Mouse (Mus musculus): ENCODE measurements around the gene Hoxd1.

Hoxd1 gene

DNA sequence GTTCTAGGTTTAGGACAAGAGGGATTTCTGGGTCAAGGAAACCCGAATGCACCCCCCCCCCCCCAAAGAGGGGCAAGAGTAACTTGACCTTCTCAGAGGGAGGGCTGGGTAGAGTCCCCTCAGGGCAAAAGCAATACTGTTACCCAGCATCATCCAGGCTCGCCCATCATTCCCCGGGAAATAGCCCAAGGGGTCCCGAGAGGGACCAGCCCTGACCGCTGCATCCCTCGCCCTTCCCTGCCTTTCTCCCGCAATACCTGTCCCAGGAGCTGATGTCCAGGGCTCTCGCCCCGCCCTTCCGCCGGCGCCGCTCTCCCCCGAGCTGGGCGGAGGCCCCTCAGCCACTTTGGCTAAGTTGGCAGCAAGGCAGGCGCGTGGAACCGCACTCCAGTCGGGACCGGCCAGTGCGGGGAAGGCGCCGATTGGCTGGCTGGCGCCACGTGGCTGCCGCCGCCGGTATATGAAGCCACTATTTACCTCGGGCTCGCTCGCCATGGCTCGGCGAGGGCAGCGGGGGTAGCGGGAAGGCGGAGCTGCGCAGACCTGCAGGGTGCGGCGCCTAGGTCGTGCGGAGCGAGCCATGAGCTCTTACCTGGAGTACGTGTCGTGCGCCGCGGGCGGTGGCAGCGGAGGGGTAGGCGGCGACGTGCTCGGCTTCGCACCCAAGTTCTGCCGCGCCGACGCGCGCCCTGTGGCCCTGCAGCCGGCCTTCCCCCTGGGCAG lies at the start of gene Hoxd1:
Gene Hoxd1, plus strand, starts transcription at position 459 of the 723 bp plus-strand sequence.
- no peak for DNase-seq (ENCODE audit: low spot score in 2 of 2)

DNA sequence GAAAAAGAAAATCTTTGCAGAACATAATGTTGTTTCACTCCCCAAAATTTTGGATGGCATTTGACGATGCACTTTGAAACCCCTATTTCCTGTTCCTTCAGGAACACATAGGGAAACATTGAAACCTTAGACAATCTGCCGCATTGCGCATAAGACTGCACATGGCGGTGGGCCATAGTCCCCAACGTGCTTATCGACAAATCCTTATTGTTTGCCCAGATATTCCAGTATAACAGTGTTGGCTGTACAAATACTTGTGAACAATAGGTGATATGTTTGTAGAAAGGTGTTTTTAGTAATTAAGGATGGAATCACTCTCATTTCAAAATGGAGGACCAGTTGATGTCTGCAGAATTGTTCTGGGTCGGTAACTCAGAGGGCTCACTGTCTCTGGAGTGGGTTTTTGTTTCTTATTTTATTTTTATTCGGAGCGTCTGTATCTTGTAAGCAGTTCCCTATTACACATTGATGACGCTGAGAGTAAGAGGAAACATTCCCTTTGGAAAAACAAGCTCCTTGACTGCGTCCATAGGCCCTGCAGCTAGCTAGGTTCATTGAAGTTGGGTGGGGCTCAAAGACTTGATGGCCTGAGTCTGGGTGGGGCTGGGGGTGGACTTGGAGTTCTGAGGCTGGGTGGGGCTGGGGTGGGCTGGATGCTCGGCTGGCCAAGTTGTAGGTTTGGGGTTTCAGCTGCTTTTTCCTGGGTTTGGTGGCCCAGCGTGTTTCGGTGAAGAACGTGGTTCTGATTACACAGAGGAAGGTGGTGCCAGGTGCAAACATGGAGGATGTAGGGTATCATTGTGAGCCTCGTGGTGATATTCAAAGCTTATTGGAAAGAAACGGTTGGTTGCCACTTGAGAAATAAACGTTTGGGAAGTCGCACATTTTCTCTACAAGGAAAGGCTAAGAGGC lies 49.3 kb upstream of the Hoxd1 start:
- DNase-seq (ENCODE audit: low spot score in 2 of 2) = no peak

DNA sequence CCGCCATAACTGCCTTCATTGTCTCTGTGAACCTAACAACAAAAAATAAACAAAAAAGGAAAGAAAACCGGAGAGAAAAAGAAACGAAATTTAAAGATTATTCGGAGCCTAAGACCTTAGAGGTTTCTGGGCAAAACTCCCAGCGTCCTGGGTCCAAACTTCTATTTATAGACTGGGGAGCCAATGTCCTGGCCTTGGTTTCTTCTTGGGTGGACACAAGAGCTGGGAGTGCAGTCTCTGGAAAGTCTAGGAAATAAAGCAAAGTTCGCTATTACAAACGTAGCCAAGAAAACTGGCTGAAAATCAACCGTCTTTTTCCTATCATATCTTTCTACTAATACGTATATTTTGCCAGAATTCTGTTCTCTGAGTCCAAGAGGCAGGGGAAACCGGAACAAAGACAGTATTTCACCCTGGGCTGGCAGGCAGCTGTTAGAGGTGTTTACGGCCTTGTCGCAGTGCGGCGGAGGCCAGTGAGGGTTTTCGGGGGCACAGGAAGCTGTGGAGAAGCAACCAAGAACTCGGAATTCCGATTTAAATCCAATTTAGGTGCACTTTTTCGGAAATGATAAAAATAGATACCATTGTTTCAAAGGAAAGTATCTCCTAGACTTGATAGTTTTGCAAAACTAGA lies 48.5 kb upstream of the Hoxd1 start:
- DNase-seq (ENCODE audit: low spot score in 2 of 2) = no peak

DNA sequence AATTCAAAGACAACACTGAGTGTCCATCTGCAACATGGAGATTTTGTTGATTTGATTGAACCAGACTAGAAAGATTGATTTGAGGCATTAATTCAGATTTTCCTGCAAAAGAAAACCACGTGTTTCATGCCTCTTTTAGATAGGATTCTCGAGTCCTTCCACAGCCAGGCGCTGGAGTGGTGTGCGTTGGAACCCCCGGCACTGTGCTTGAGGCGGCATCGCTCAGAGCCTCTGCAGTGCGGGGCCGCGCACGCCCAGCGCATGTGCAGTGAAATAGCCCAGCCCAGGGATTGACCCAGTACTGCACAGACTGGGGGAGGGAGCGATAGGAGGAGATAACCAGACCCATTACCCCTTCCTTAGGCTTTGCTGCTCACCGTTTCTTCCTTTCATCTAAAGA lies 47.9 kb upstream of the Hoxd1 start:
- no peak for DNase-seq (ENCODE audit: low spot score in 2 of 2)

DNA sequence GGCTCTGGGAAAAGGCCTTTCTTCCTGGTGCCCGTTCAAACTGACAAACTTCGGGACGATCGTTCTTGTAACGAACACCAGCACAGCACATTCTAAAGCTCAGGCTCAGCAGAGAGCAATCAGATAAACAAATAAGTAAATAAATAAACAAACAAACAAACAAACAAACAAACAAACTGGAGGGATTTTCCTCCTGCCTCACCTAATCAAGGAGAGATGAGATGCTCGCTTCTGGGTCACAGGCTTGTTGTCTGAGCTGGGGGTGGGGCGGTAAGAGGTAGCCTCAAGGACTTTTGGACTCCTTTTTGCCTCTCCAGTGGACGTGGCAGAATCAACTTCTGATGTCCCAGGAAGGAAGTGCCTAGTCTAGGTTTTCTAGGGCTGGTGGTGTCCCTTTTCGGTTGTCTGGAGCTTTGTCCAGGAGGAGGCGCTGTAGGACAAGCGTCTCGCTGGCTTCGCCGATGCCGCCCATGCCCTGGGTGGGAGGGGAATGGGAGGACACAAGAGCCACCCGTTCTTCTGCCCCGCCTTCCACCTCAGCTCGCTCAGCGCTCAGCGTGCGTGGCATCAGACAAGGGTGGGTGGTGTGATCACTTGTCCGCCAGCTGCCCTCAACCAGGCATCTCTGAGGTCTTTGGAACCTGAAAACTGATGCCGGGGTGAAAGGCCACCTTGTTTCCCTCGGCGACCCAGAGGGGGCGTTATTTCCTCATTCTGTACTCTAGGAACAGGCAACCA lies 47.1 kb upstream of the Hoxd1 start:
- peak; percentile 68 to 88 for DNase-seq (ENCODE audit: low spot score in 2 of 2)

DNA sequence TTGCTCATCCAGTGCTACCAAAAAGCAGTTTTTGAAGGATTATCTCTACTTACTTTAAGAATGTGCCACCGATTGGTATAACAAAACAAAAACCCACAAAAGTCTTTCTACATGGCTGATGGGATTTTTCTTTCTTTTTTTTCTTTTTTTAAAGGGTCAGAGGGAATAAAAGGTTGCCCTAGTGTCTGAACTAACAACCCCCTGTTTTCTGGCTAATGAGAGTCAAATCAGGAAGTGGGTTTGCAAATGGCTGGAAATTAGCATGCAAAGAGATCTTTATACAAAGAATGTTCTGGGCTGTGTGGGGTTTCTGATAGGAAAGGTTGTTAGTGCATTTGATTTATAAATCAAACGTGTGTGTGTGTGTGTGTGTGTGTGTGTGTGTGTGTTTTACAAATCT lies 42.4 kb upstream of the Hoxd1 start:
- DNase-seq (ENCODE audit: low spot score in 2 of 2) = no peak

DNA sequence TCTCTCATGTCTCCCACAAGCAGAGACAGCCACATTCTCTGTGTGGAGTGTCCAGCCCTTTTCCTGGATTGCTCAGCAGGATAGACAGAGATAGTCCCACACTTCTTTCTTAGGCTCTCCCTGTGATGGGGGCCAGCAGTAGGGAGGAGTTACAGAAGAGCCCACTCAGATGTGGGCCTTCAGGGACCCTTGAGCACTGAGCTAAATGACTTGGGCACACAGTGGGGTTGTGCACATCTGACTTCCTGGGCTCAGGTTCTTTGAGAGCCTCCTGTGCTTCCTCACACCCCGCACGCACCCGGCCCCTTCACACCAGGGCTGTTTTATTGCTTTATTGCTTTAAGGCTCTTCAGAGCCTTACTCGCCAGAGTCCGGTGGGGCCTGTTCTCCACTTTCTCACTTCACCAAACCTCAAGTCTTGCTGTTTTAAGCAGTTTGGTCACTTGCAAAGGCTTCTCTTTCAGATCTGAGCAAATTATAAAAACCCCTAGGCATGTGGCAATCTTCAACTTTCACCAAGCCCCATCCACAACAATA lies 41.8 kb upstream of the Hoxd1 start:
- DNase-seq (ENCODE audit: low spot score in 2 of 2) = no peak

DNA sequence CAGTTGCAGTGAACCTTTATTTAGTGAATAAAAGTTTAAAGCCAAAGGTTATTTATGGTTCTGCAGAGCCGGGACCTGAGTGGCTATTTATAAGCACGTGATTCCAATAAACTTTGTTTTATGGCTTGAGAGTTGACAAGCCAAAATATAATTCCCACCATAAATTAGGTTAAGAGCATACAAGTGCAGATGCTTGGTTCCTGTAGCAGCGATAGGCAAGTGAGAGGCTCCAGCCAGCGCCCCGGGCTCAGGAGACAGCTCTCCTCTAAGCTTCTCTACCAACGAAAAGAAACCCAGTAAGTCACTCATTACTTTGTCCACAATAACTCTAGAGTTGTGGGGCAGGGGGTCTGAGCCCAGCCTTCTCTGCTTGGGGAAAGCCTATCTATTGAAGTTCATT lies 40.9 kb upstream of the Hoxd1 start:
- no peak for DNase-seq (ENCODE audit: low spot score in 2 of 2)

DNA sequence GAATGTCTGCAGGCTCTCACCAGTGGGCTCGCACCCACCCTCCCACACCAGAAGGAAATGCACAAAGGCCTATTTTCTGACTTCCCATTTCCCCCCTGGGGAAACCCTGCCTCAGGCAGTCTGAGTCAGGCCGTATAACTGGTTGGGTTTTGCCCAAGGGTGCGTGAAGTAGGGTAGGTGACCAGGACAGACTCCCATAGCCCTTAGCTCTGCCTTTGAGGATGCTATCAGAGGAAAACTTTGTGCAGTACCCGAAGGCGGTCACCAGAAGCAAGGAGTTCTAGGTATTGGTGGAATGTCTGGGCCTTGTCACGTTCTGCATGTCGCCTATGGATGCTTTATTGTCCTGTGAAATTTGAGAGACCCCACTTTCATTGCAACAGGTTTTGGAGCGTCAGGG lies 39.8 kb upstream of the Hoxd1 start:
- no peak for DNase-seq (ENCODE audit: low spot score in 2 of 2)

DNA sequence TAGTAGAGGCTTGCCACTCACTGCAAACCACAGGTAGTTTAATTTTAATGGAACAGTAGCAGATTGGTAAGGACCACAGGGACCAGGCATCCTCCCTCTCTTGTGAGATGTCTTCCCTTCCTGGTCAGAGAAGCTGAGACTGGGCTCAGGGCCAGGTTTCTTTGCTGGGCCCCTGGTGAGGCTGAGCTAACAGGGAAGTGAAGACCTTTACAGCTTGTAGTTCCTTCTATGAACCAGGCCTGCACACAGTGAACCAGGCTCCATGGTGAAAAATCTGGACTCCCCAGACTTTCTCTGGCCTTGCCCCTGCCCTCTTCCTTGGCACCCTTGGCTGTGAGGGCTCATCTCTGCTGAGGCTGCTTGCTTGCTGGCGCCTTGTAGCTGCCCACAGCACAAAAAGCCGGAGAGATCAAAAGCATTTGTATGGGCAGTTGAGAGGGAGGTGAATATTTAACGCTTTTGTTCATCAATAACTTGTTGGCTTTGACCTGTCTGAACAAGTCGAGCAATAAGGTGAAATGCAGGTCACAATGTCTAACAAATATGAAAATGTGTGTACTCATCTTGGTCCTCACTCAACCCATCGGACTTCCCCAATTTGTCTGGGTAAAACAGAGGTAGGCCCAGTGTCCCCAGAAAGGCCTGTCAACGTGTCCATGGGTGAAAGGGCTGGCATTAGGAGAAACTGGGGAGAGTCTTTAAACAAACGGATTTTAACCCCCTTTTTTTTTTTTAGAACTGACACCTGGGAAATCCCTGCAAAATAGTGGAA lies 38.4 kb upstream of the Hoxd1 start:
- DNase-seq (ENCODE audit: low spot score in 2 of 2) = no peak

DNA sequence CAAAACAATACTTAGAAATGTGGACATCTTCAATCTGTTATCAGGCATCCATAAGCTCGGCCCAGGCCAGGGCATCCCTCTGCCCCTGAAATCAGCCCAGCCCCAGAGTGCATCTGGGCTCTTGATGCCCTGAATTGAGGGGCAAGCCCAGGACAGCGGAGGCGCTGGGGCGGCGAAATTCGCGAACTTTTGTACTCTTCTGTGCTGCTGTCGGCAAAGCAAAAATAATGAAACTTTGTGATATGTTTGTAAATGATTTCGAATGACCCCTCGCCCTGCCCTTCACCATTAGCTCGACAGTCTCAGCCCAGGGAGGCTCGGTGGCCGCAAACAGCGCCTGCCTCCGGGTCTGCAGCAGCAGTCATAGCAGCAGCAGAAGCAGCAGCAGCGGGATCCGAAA lies 37.6 kb upstream of the Hoxd1 start:
- no peak for DNase-seq (ENCODE audit: low spot score in 2 of 2)

DNA sequence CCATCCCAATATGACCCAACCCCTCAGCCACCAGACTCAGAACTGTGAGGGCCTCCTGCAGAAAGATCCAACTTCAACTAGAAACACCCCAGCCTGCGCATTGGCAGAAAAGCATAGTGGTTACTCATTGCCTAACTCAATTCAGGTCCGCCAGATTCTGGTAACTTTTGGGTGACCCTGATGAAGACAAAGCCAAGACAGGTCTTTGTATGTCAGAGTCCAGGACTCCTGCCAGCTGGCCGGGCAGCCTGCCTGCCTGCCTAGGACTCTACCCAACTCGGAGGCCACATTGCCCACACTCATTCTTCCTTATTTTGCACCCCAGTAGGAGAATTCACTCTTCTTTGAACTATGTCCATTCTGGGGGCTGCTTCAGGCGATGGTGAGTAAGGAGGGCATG lies 36.2 kb upstream of the Hoxd1 start, which contains the start of gene Gm28230:
Gene Gm28230, plus strand, starts transcription at position 178 of the 400 bp plus-strand sequence.
- DNase-seq (ENCODE audit: low spot score in 2 of 2) = no peak

DNA sequence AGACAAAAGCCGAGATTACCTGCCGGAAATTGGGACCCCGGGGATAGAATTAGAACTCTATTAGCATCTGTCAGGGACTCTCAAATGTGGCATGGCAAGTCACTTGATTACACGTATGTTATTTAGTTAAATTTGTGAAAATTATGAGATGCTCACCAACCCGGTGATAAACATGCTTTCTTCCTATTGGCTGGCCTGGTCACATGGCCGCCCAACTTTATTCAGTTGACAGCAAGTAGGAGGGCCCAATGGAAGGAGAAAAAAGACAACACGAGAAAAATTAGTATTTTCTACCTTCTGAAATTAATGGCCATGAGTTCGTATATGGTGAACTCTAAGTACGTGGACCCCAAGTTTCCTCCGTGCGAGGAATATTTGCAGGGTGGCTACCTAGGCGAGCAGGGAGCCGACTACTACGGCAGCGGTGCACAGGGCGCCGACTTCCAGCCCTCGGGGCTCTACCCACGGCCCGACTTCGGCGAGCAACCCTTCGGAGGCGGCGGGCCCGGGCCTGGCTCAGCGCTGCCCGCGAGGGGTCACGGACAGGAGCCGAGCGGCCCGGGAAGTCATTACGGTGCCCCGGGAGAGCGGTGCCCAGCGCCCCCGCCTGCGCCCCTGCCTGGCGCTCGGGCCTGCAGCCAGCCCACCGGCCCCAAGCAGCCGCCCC lies 35.7 kb upstream of the Hoxd1 start:
- no peak for DNase-seq (ENCODE audit: low spot score in 2 of 2)

DNA sequence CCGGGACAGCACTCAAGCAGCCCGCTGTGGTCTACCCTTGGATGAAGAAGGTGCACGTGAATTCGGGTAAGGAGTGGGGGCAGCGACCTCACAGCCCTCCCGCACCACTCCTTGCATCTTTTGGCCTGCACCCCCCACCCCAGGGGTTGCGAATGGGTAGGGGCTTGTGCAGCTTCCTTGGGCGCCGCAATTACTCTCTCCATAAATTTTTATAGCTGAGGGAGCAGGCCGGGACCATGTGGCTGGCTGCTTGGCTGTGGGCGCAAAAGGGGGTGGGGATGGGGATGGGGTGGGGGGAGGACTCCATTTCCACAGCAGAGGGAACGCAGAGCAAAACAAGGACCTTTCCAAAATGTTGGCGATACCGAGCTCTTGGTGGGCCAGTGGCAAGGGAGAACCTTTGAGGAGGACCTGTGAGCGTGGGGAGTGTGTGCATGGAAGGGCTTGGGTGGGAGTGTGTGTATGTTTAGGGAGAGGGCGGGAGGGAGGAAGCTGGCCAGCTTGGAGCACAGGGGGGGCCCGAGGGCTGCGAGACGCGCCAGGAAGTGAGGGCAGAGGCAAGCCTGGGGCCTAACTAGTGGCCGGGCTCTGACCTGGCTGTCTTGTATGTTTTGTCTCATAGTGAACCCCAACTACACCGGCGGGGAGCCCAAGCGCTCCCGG lies 35.0 kb upstream of the Hoxd1 start:
- DNase-seq (ENCODE audit: low spot score in 2 of 2) = no peak

DNA sequence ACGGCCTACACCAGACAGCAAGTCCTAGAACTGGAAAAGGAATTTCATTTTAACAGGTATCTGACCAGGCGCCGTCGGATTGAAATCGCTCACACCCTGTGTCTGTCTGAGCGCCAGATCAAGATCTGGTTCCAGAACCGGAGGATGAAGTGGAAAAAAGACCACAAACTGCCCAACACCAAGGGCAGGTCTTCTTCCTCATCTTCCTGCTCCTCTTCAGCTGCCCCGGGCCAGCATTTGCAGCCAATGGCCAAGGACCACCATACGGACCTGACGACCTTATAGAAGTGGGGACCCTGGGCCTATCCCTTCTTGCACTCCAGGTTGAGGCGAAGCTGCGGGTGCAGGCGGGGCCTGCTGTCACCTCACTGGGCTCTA lies 34.5 kb upstream of the Hoxd1 start:
- no peak for DNase-seq (ENCODE audit: low spot score in 2 of 2)

DNA sequence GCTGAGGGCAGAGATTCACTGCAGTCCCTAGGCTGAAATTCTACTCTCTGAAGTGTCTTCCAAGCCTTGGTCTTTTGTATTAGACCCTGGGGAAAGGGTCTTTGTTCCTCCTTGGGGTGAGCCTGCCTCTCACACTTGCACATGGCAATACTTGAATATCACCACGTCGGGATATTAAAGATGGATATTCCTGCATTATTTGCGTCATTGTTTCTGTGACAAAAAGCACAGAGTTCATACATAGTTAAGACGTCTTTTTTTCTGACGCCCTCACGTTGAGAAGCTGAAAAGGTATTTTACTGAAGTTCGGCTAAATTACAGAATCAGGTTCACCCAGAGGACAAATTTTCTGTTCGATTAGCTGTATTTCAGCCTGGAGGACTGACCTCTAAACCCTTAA lies 32.4 kb upstream of the Hoxd1 start:
- DNase-seq (ENCODE audit: low spot score in 2 of 2) = no peak

DNA sequence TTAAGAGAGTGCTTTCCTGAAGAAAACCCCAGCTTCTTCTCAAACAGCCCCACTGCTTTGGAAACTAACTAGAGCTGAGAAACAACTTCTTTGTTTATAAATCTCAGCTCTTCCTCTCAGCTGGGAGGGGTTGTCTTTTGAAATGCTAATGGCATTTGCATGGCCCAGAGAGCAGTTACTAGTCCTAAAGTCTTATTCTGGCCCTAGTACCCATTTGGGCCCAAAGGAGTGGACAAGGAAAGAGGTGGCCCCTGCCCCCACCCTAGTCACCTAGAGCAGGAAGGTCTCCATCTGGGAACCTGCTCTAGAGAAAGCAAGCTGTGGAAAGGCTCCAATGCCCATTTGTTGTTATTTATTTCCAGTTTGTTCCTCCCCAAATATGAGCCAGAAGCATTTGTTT lies 31.7 kb upstream of the Hoxd1 start:
- no peak for DNase-seq (ENCODE audit: low spot score in 2 of 2)

DNA sequence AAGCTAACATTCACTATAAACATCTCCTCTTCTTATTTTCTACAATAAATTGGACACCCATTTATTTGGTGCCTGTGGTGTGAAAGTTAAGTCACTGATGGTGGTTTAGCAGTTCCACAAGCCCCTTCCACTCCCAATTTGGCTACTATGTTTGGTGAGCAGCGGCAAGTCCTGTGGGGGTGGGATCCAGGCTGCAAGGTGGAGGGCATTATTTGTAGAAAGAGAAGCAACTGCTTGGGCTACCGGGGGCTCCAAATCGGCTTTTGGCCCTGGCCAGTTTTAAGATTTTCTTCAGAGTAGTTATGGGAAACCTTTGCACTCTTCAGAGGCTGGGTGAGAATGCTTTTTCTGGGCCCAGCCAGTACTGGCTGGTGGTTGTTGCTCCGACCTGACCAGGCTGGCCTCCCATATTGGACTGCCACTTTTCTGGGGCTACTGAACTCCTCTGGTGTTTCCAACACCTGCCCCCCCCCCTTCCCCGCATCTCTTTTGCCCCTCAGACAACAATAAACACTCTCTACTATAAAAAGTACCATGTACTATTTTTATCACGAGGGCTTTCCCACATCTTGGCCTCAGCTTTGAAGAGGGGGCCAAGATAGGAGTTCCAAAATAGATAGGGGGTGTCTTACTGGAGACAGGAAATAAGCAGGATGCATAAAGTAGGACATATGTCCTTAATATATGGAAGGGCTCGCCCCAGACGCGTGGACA lies 30.8 kb upstream of the Hoxd1 start:
- DNase-seq (ENCODE audit: low spot score in 2 of 2) = no peak
